Mouse (Mus musculus) neural tube, embryonic 13.5 days (tissue): ENCODE data around the gene Ilf2. TPM values are rescaled to one million over a fixed set of nuclear protein-coding genes. Genes with fewer than 3 reads are reported as not detected.

ENCODE experiments used
- ATAC-seq: fragments of 200-750 bp; cut with Nextera tagmentation; 2 replicates; pipeline ENCODE4 v1.8.0; 2017; ENCODE audit warnings: low read depth, mild to moderate bottlenecking, moderate TSS enrichment, moderate library complexity
- H3K27ac ChIP-seq: fragments of 300-500 bp; sonication (generic); replicated peaks from 2 replicates; pipeline ENCODE4 v1.5.1; 2015; ENCODE audit warnings: moderate library complexity, mild to moderate bottlenecking, inconsistent platforms
- H3K27me3 ChIP-seq: fragments of 300-500 bp; sonication (generic); 2 replicates; pipeline ENCODE4 v1.6.1; 2015; ENCODE audit warnings: mild to moderate bottlenecking, inconsistent platforms
- H3K36me3 ChIP-seq: fragments of 300-500 bp; sonication (generic); 2 replicates; pipeline ENCODE4 v1.6.1; 2015; ENCODE audit warnings: mild to moderate bottlenecking, inconsistent platforms
- H3K4me1 ChIP-seq: fragments of 300-500 bp; sonication (generic); replicated peaks from 2 replicates; pipeline ENCODE4 v1.6.1; 2015; ENCODE audit warnings: inconsistent platforms
- H3K4me2 ChIP-seq: fragments of 300-500 bp; sonication (generic); 2 replicates; pipeline ENCODE4 v1.6.1; 2015; ENCODE audit warnings: inconsistent platforms, mild to moderate bottlenecking, moderate library complexity
- H3K4me3 ChIP-seq: fragments of 300-500 bp; sonication (generic); 2 replicates; pipeline ENCODE4 v1.5.1; 2015; ENCODE audit warnings: mild to moderate bottlenecking, inconsistent platforms
- H3K9ac ChIP-seq: fragments of 300-500 bp; sonication (generic); 2 replicates; pipeline ENCODE4 v1.6.1; 2015; ENCODE audit warnings: moderate library complexity, mild to moderate bottlenecking, inconsistent platforms
- H3K9me3 ChIP-seq: fragments of 300-500 bp; sonication (generic); 2 replicates; pipeline ENCODE4 v1.6.1; 2016; ENCODE audit warnings: inconsistent platforms
- WGBS: fragments of 180-500 bp; shearing (Covaris S2); methylation state at CpG from one replicate; pipeline ENCODE4 v1.1.7; 2015; 5-methylcytosine and 5-hydroxymethylcytosine counted together
- polyA plus RNA-seq: library from polyadenylated mRNA; unstranded; fragments of >200 nt; fragmentation: Nextera tagmentation; extraction: Ambion mirVana; gene quantifications from 2 replicates; pipeline ENCODE4 v1.2.1, GENCODE M21; 2015

Ilf2 gene
- polyA plus RNA-seq, result 280 and 290 TPM in 2 replicates

GRCm38 (mm10) chr3:90475831-90476611 lies at the start of gene Ilf2:
Gene Ilf2, plus strand, starts transcription at chr3:90476126.
- no peaks in the 10 kb centered on the region for H3K9me3 ChIP-seq
- no peaks in the 10 kb centered on the region for H3K27me3 ChIP-seq
- peak within 1 kb of the TSS; percentile 95 for H3K27ac ChIP-seq
- under 1% methylated on average over 45 of the region's 45 CpGs for WGBS
- H3K9ac ChIP-seq, result peak within 1 kb of the TSS; percentile 94
- peak within 1 kb of the TSS; percentile 73 for H3K4me3 ChIP-seq
- peaks cover 34% of the 10 kb centered on the region for H3K36me3 ChIP-seq
- ATAC-seq, result peak; percentile 99
- H3K4me2 ChIP-seq, result peak within 1 kb of the TSS; percentile 80
- peaks cover 14% of the 10 kb centered on the region for H3K4me1 ChIP-seq

- ATAC-seq, result no peak
- Histone ChIP-seq H3K9ac (no peak overlapping the region), H3K9me3 (no peaks in the 10 kb centered on the region), H3K27ac (no peak overlapping the region), H3K4me1 (peaks cover 37% of the 10 kb centered on the region), H3K4me2 (no peak overlapping the region), H3K27me3 (no peaks in the 10 kb centered on the region), H3K4me3 (no peak overlapping the region), H3K36me3 (peaks cover 31% of the 10 kb centered on the region)
- 71% methylated on average over 1 of the region's 1 CpGs for WGBS
Observed at GRCm38 (mm10) chr3:90427574-90427973, 48.4 kb upstream of the Ilf2 start.

- Histone ChIP-seq H3K27me3 (no peaks in the 10 kb centered on the region), H3K4me2 (no peak overlapping the region), H3K9me3 (no peaks in the 10 kb centered on the region), H3K27ac (no peak overlapping the region), H3K36me3 (peaks cover 25% of the 10 kb centered on the region), H3K4me1 (peaks cover 40% of the 10 kb centered on the region), H3K4me3 (no peak overlapping the region), H3K9ac (no peak overlapping the region)
- ATAC-seq, result no peak
- WGBS, result 81% methylated on average over 6 of the region's 6 CpGs
Observed at GRCm38 (mm10) chr3:90428186-90428585, 47.7 kb upstream of the Ilf2 start.

- H3K4me1 ChIP-seq, result peaks cover 47% of the 10 kb centered on the region
- no peaks in the 10 kb centered on the region for H3K27me3 ChIP-seq
- no peak overlapping the region for H3K4me3 ChIP-seq
- no peaks in the 10 kb centered on the region for H3K9me3 ChIP-seq
- ATAC-seq, result no peak
- H3K4me2 ChIP-seq, result no peak overlapping the region
- WGBS, result 87% methylated on average over 3 of the region's 3 CpGs
- peaks cover 14% of the 10 kb centered on the region; the same call in 1 of the 2 replicates for H3K36me3 ChIP-seq
- H3K9ac ChIP-seq, result no peak overlapping the region
- no peak overlapping the region for H3K27ac ChIP-seq
Observed at GRCm38 (mm10) chr3:90429576-90429975, 46.4 kb upstream of the Ilf2 start.

GRCm38 (mm10) chr3:90432348-90432747 lies 43.6 kb upstream of the Ilf2 start:
- H3K9ac ChIP-seq, result peak overlapping the region; percentile 80
- H3K27ac ChIP-seq, result 0 out of 2 replicates have a peak overlapping the region, but pooled peaks have one; percentile 96
- H3K9me3 ChIP-seq, result no peaks in the 10 kb centered on the region
- H3K36me3 ChIP-seq, result 0 out of 2 replicates have a peak, but pooled peaks cover 6% of the 10 kb centered on the region
- peak overlapping the region; percentile 56 for H3K4me3 ChIP-seq
- no peak for ATAC-seq
- H3K4me1 ChIP-seq, result peaks cover 47% of the 10 kb centered on the region
- 15% methylated on average over 2 of the region's 2 CpGs for WGBS
- H3K27me3 ChIP-seq, result no peaks in the 10 kb centered on the region
- H3K4me2 ChIP-seq, result peak overlapping the region; percentile 99

GRCm38 (mm10) chr3:90432811-90433219 lies 43.1 kb upstream of the Ilf2 start:
- peak overlapping the region; percentile 80 for H3K9ac ChIP-seq
- peak; percentile 60 for ATAC-seq
- WGBS, result 1% methylated on average over 12 of the region's 12 CpGs
- no peaks in the 10 kb centered on the region for H3K27me3 ChIP-seq
- peak overlapping the region; percentile 96 for H3K27ac ChIP-seq
- H3K4me2 ChIP-seq, result peak overlapping the region; percentile 99
- H3K4me1 ChIP-seq, result peaks cover 47% of the 10 kb centered on the region
- peak overlapping the region; percentile 56 for H3K4me3 ChIP-seq
- no peaks in the 10 kb centered on the region for H3K9me3 ChIP-seq
- 0 out of 2 replicates have a peak, but pooled peaks cover 6% of the 10 kb centered on the region for H3K36me3 ChIP-seq

GRCm38 (mm10) chr3:90433381-90434020 lies 42.4 kb upstream of the Ilf2 start, which contains the start of gene Ints3:
Gene Ints3, minus strand, starts transcription at chr3:90433622.
- H3K4me3 ChIP-seq, result peak within 1 kb of the TSS; percentile 56
- peak; percentile 99 for ATAC-seq
- peaks cover 40% of the 10 kb centered on the region for H3K4me1 ChIP-seq
- peak within 1 kb of the TSS; percentile 96 for H3K27ac ChIP-seq
- H3K27me3 ChIP-seq, result no peaks in the 10 kb centered on the region
- no peaks in the 10 kb centered on the region for H3K9me3 ChIP-seq
- peak within 1 kb of the TSS; percentile 80 for H3K9ac ChIP-seq
- peak within 1 kb of the TSS; percentile 99 for H3K4me2 ChIP-seq
- WGBS, result under 1% methylated on average over 52 of the region's 52 CpGs
- H3K36me3 ChIP-seq, result 0 out of 2 replicates have a peak, but pooled peaks cover 6% of the 10 kb centered on the region

GRCm38 (mm10) chr3:90434073-90434730 lies 41.7 kb upstream of the Ilf2 start:
- no peak for ATAC-seq
- Histone ChIP-seq H3K4me3 (peak overlapping the region; percentile 56), H3K9me3 (no peaks in the 10 kb centered on the region), H3K4me1 (peaks cover 33% of the 10 kb centered on the region), H3K9ac (peak overlapping the region; percentile 43; the same call in 1 of the 2 replicates), H3K27ac (peak overlapping the region; percentile 4; the same call in 1 of the 2 replicates), H3K36me3 (0 out of 2 replicates have a peak, but pooled peaks cover 3% of the 10 kb centered on the region), H3K27me3 (no peaks in the 10 kb centered on the region), H3K4me2 (peak overlapping the region; percentile 99)
- 58% methylated on average over 11 of the region's 11 CpGs for WGBS

- H3K27ac ChIP-seq, result no peak overlapping the region
- H3K4me3 ChIP-seq, result no peak overlapping the region
- WGBS, result 82% methylated on average over 4 of the region's 4 CpGs
- H3K4me2 ChIP-seq, result no peak overlapping the region
- no peak for ATAC-seq
- H3K9me3 ChIP-seq, result no peaks in the 10 kb centered on the region
- H3K36me3 ChIP-seq, result no peaks in the 10 kb centered on the region
- H3K9ac ChIP-seq, result no peak overlapping the region
- peaks cover 14% of the 10 kb centered on the region for H3K4me1 ChIP-seq
- no peaks in the 10 kb centered on the region for H3K27me3 ChIP-seq
Observed at GRCm38 (mm10) chr3:90437131-90437530, 38.8 kb upstream of the Ilf2 start.

GRCm38 (mm10) chr3:90440756-90441155 lies 35.2 kb upstream of the Ilf2 start:
- no peaks in the 10 kb centered on the region for H3K36me3 ChIP-seq
- no peak overlapping the region for H3K9ac ChIP-seq
- H3K4me3 ChIP-seq, result no peak overlapping the region
- H3K27me3 ChIP-seq, result no peaks in the 10 kb centered on the region
- H3K4me2 ChIP-seq, result no peak overlapping the region
- H3K4me1 ChIP-seq, result peaks cover 5% of the 10 kb centered on the region
- no peak overlapping the region for H3K27ac ChIP-seq
- no peak for ATAC-seq
- WGBS, result 90% methylated on average over 2 of the region's 2 CpGs
- no peaks in the 10 kb centered on the region for H3K9me3 ChIP-seq

GRCm38 (mm10) chr3:90443977-90444376 lies 31.9 kb upstream of the Ilf2 start:
- Histone ChIP-seq H3K4me1 (peaks cover 21% of the 10 kb centered on the region), H3K9me3 (no peaks in the 10 kb centered on the region), H3K4me3 (no peak overlapping the region), H3K27ac (no peak overlapping the region), H3K4me2 (no peak overlapping the region), H3K9ac (no peak overlapping the region), H3K36me3 (no peaks in the 10 kb centered on the region), H3K27me3 (no peaks in the 10 kb centered on the region)
- 80% methylated on average over 3 of the region's 3 CpGs for WGBS
- no peak for ATAC-seq
